Mouse (Mus musculus) megakaryocyte progenitor cell, adult 5-6 weeks (primary cell): Measurements from ENCODE around the gene Tmigd1. TPM values are rescaled to one million over a fixed set of nuclear protein-coding genes. Genes with fewer than 3 reads are reported as not detected.
"Not testable (repeated sequence)": the region's sequence is repeated elsewhere in the genome, so short reads cannot be mapped to it uniquely, and the experiment has no call there.

Experiments used
- ATAC-seq: replicated peaks from 2 replicates; pipeline ENCODE4 v1.8.0; 2016; ENCODE audit warnings: mild to moderate bottlenecking, moderate TSS enrichment, inconsistent platforms; ENCODE audit not compliant: poor library complexity
- total RNA-seq, 2 experiments: library from RNA; stranded (forward) in 1 of 2; stranded (reverse) in 1 of 2; fragments of 157-497, 149-512 nt in 1 of 2; fragments of 200-1000 nt in 1 of 2; gene quantifications; 2 replicates each; pipeline versions ENCODE4 v1.2.3 to v1.2.4; 2015 to 2017

Gene Tmigd1
- total RNA-seq, 2 experiments from 2014 or later, result not detected

- ATAC-seq, result no peak
These were observed 4.1 kb upstream of the Tmigd1 start for GRCm38 (mm10) chr11:76897871-76898270.

- no peak for ATAC-seq
These were observed 3.2 kb upstream of the Tmigd1 start for GRCm38 (mm10) chr11:76898751-76899150.

- ATAC-seq, result peak; percentile 74
These were observed 1.9 kb upstream of the Tmigd1 start for GRCm38 (mm10) chr11:76899758-76900738.

GRCm38 (mm10) chr11:76904340-76904739, 2.4 kb downstream of the Tmigd1 start:
- ATAC-seq, result no peak

- no peak for ATAC-seq
These were observed 6.7 kb downstream of the Tmigd1 start for GRCm38 (mm10) chr11:76908651-76909050.

GRCm38 (mm10) chr11:76911325-76912054, 9.5 kb downstream of the Tmigd1 start:
- no peak for ATAC-seq

GRCm38 (mm10) chr11:76912055-76912395, 10.1 kb downstream of the Tmigd1 start:
- no peak for ATAC-seq

GRCm38 (mm10) chr11:76914366-76914765, 12.4 kb downstream of the Tmigd1 start:
- no peak for ATAC-seq

GRCm38 (mm10) chr11:76916539-76917229, 14.7 kb downstream of the Tmigd1 start:
- peak; percentile 66 for ATAC-seq

- ATAC-seq, result no peak
These were observed 15.2 kb downstream of the Tmigd1 start for GRCm38 (mm10) chr11:76917230-76917548.

GRCm38 (mm10) chr11:76920607-76921006, 18.6 kb downstream of the Tmigd1 start:
- ATAC-seq, result no peak

GRCm38 (mm10) chr11:76924759-76925236, 22.8 kb downstream of the Tmigd1 start, which contains the start of gene Blmh:
TSS of gene Blmh (plus strand) at chr11:76924809.
- no peak for ATAC-seq

GRCm38 (mm10) chr11:76928586-76928985, 26.6 kb downstream of the Tmigd1 start:
- ATAC-seq, result not testable (repeated sequence)

GRCm38 (mm10) chr11:76933209-76933608, 31.2 kb downstream of the Tmigd1 start:
- ATAC-seq, result no peak

GRCm38 (mm10) chr11:76936578-76936977, 34.6 kb downstream of the Tmigd1 start:
- ATAC-seq, result no peak

GRCm38 (mm10) chr11:76944839-76945238, 42.9 kb downstream of the Tmigd1 start:
- no peak for ATAC-seq

GRCm38 (mm10) chr11:76945386-76946202, 43.6 kb downstream of the Tmigd1 start:
- ATAC-seq, result peak; percentile 99

- ATAC-seq, result no peak
These were observed 44.2 kb downstream of the Tmigd1 start for GRCm38 (mm10) chr11:76946203-76946585.

GRCm38 (mm10) chr11:76953536-76953935, 51.6 kb downstream of the Tmigd1 start:
- ATAC-seq, result no peak

GRCm38 (mm10) chr11:76965703-76966102, 63.7 kb downstream of the Tmigd1 start:
- ATAC-seq, result peak; percentile 31; the same call in 1 of the 2 replicates
